Comparison of ENCODE assay signal across 11 mouse cellular contexts in genomic region chr13:51732097-51732664, GRCm38 (mm10).
A peak's percentile ranks its signal among the peaks of the same experiment; 100 is the strongest.
DNase-seq lines count a peak whose midpoint lies in the region; ATAC-seq and TF ChIP-seq lines count a peak whose summit lies in the region.
"Had no signal": no experiment of that assay in that cellular context is flagged by ENCODE, and none has a peak within 500 bp of the region (broad histone marks: within the 10 kb centered on the region; RNA-seq: fewer than 3 reads in every experiment).

No protein-coding gene starts in this region.

- no peak for TF ChIP-seq EP300 in liver, postnatal 0 days (IDR thresholded peaks at IDR 0.05; ENCODE audit: low read depth)

- ATAC-seq in liver, embryonic 12.5 days = no peak
- no peak for ATAC-seq in liver, postnatal 0 days
- ATAC-seq in neutrophil, adult 5-6 weeks (ENCODE audit: extremely low read depth, insufficient number of reproducible peaks, low FRiP score, poor library complexity, severe bottlenecking) = 0 out of 2 replicates have a peak, but pooled peaks have one; percentile 11

- no peaks in the 10 kb centered on the region for H3K36me3 ChIP-seq in liver, embryonic 12.5 days
- no peaks in the 10 kb centered on the region for H3K36me3 ChIP-seq in liver, postnatal 0 days (replicated peaks; ENCODE audit: insufficient read depth, low read length)
- H3K36me3 ChIP-seq in forebrain, embryonic 10.5 days (replicated peaks) = no peaks in the 10 kb centered on the region
- H3K36me3 ChIP-seq: heart, embryonic 13.5 days had no signal

- 83% methylated on average over 14 of the region's 14 CpGs for WGBS in liver, embryonic 12.5 days (ENCODE audit: insufficient replicate concordance)
- WGBS in liver, postnatal 0 days (ENCODE audit: insufficient replicate concordance) = 84% methylated on average over 14 of the region's 14 CpGs
- 71% methylated on average over 14 of the region's 14 CpGs for WGBS in forebrain, embryonic 10.5 days

- H3K9ac ChIP-seq in liver, embryonic 12.5 days = no peak overlapping the region
- no peak overlapping the region for H3K9ac ChIP-seq in liver, postnatal 0 days (replicated peaks)
- H3K9ac ChIP-seq: heart, embryonic 13.5 days had no signal

- H3K27me3 ChIP-seq in liver, embryonic 12.5 days (replicated peaks) = no peaks in the 10 kb centered on the region
- no peaks in the 10 kb centered on the region for H3K27me3 ChIP-seq in liver, postnatal 0 days (ENCODE audit: insufficient read depth, low read length)
- H3K27me3 ChIP-seq in forebrain, embryonic 10.5 days (ENCODE audit: poor library complexity, severe bottlenecking) = no peaks in the 10 kb centered on the region
- H3K27me3 ChIP-seq: heart, embryonic 13.5 days had no signal

- peaks cover 73% of the 10 kb centered on the region for H3K4me1 ChIP-seq in liver, embryonic 12.5 days
- H3K4me1 ChIP-seq in liver, postnatal 0 days (ENCODE audit: insufficient read depth) = peaks cover 25% of the 10 kb centered on the region
- H3K4me1 ChIP-seq in forebrain, embryonic 10.5 days = peaks cover 56% of the 10 kb centered on the region

- no peak for TF ChIP-seq CTCF in liver, postnatal 0 days (IDR thresholded peaks at IDR 0.05; ENCODE audit: low read depth)

- no peak for DNase-seq in liver, postnatal 0 days
- no peak for DNase-seq in forebrain, embryonic 10.5 days (ENCODE audit: extremely low spot score, low spot score)
- DNase-seq in induced T-regulatory cell, adult 2 months (ENCODE audit: low read depth) = peak; percentile 79
- DNase-seq in urinary bladder, postnatal 14 days (ENCODE audit: low spot score) = no peak
- DNase-seq in ovary, postnatal 14 days (ENCODE audit: low spot score) = no peak
- no peak for DNase-seq in thymus, postnatal 36 days
- DNase-seq: kidney, adult 8-10 months had no signal

- no peak overlapping the region for H3K4me3 ChIP-seq in liver, embryonic 12.5 days
- H3K4me3 ChIP-seq in liver, postnatal 0 days (ENCODE audit: low read depth, low read length) = no peak overlapping the region
- H3K4me3 ChIP-seq in forebrain, embryonic 10.5 days = no peak overlapping the region
- H3K4me3 ChIP-seq: heart, embryonic 13.5 days had no signal

- H3K4me2 ChIP-seq in liver, embryonic 12.5 days = no peak overlapping the region
- no peak overlapping the region for H3K4me2 ChIP-seq in liver, postnatal 0 days (ENCODE audit: low read depth, low read length)
- H3K4me2 ChIP-seq: heart, embryonic 13.5 days had no signal

- no peaks in the 10 kb centered on the region for H3K9me3 ChIP-seq in liver, embryonic 12.5 days (replicated peaks)
- no peaks in the 10 kb centered on the region for H3K9me3 ChIP-seq in liver, postnatal 0 days (ENCODE audit: low read length)
- H3K9me3 ChIP-seq in forebrain, embryonic 10.5 days = no peaks in the 10 kb centered on the region
- H3K9me3 ChIP-seq: G1E; heart, embryonic 13.5 days had no signal

- peak overlapping the region; percentile 22; the same call in 1 of the 2 replicates for H3K27ac ChIP-seq in liver, embryonic 12.5 days
- no peak overlapping the region for H3K27ac ChIP-seq in liver, postnatal 0 days (ENCODE audit: low read depth)
- H3K27ac ChIP-seq in forebrain, embryonic 10.5 days = 0 out of 2 replicates have a peak overlapping the region, but pooled peaks have one; percentile 51
- H3K27ac ChIP-seq: heart, embryonic 13.5 days had no signal
